Comparison of ENCODE assay signal across 8 mouse cellular contexts in the genomic region with DNA sequence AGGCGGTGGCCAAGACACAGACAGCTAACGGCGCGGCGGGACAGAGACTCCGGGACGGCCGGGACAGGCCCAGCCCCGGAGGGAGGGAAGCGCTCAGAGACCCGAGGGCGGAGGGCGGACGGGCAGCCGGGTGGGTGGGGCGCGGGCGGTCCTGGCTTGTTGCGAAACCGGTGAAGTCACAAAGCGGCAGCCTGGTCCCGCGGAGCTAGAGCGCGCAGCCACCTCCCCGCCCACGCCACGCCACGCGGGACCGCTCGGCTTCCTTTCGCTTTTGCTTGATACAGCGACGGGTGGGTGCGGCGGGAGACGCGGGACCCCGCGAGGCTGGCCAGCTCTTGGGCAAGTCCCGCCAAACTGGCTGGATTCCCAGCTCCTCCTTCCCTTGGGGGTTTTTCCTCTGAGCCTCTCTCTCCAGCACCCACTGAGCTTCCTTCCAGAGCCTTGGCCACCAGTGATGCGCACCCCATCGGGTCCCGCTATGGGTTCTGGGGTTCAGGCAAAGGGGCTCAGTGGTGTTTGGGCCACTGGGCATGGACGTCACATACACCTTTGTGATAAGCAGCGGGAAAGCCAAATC. TPM values are rescaled to one million over a fixed set of nuclear protein-coding genes. Genes with fewer than 3 reads are reported as not detected.
DNase-seq lines count a peak whose midpoint lies in the region; ATAC-seq and TF ChIP-seq lines count a peak whose summit lies in the region.

No protein-coding gene starts in this region.

- H3K36me3 ChIP-seq in G1E (replicated peaks): no peaks in the 10 kb centered on the region
- no peaks in the 10 kb centered on the region for H3K36me3 ChIP-seq in megakaryocyte, embryonic 14.5 days (replicated peaks; ENCODE audit: low read length)

- intact Hi-C loops in gastrocnemius, postnatal 14 days (cut with DNase I; ENCODE audit: low total_unique reads): no loop called here
- intact Hi-C loops in left cerebral cortex, postnatal 14 days (cut with DNase I): no loop called here

- ATAC-seq in G1E (ENCODE audit: extremely low read depth, insufficient number of reproducible peaks, low FRiP score, poor library complexity, severe bottlenecking): no peak

- H3K4me3 ChIP-seq in G1E (ENCODE audit: low read depth, low read length): peak overlapping the region; percentile 52; the same call in 1 of the 2 replicates
- peak overlapping the region; percentile 95 for H3K4me3 ChIP-seq in megakaryocyte, embryonic 14.5 days (replicated peaks)

- DNase-seq in G1E (ENCODE audit: low spot score): no peak
- peak; percentile 66 to 69 for DNase-seq in cerebellum, postnatal 10 days
- peak; percentile 82 for DNase-seq in gastrocnemius, postnatal 14 days
- DNase-seq in induced T-regulatory cell, adult 2 months (ENCODE audit: low read depth): peak; percentile 82
- DNase-seq in left cerebral cortex, postnatal 14 days (ENCODE audit: low spot score in 2 of 2): peak; percentile 44 to 66
- DNase-seq in right cerebral cortex, postnatal 10 days (ENCODE audit: low spot score in 2 of 2): peak; percentile 61 to 71
- peak; percentile 80 for DNase-seq in urinary bladder, postnatal 14 days (ENCODE audit: low spot score)

- H3K27me3 ChIP-seq in G1E (ENCODE audit: insufficient read depth, low read length): peaks cover 12% of the 10 kb centered on the region; the same call in 1 of the 2 replicates
- peaks cover 45% of the 10 kb centered on the region for H3K27me3 ChIP-seq in megakaryocyte, embryonic 14.5 days (replicated peaks)

- H3K9me3 ChIP-seq in G1E (replicated peaks): peaks cover 3% of the 10 kb centered on the region; the same call in 1 of the 2 replicates
- peaks cover 19% of the 10 kb centered on the region for H3K9me3 ChIP-seq in megakaryocyte, embryonic 14.5 days

- peaks cover 3% of the 10 kb centered on the region for H3K4me1 ChIP-seq in G1E (ENCODE audit: insufficient read depth, low read depth, low read length)
- peaks cover 18% of the 10 kb centered on the region for H3K4me1 ChIP-seq in megakaryocyte, embryonic 14.5 days

- TF ChIP-seq CTCF in G1E (IDR thresholded peaks at IDR 0.05; ENCODE audit: low read depth, low read length): no peak

RNA-seq across cellular contexts. Expression of a gene that starts 21.8 kb away (rescaled TPM):
- not detected in 2 replicates for total RNA-seq in G1E (2014; fragmentation: Nextera tagmentation)
- 0.11 TPM in 1 of 2 replicates, not detected in the other for total RNA-seq in G1E (2017)
- polyA plus RNA-seq in G1E (2012): not detected in 2 replicates
- 1 to 10 TPM; 1.3 to 1.7 TPM for total RNA-seq in gastrocnemius, postnatal 14 days (2021)
- 1 to 10 TPM in 1 of 2 experiments, under 1 TPM in 1; 0.85 to 1.5 TPM for total RNA-seq in left cerebral cortex, postnatal 14 days (2021)
- 0.72 TPM in 1 of 2 replicates, not detected in the other for polyA plus RNA-seq in megakaryocyte, embryonic 14.5 days (2012; ENCODE audit: insufficient read depth, low replicate concordance)

RNA-seq across cellular contexts. Expression of a gene that starts 21.9 kb away (rescaled TPM):
- total RNA-seq in G1E (2014; fragmentation: Nextera tagmentation): 50.8 and 63.6 TPM in 2 replicates
- 34.3 and 41.0 TPM in 2 replicates for total RNA-seq in G1E (2017)
- 2.4 and 2.7 TPM in 2 replicates for polyA plus RNA-seq in G1E (2012)
- 10 to 100 TPM in 1 of 2 experiments, 1 to 10 TPM in 1; 9.2 to 10.3 TPM for total RNA-seq in gastrocnemius, postnatal 14 days (2021)
- 10 to 100 TPM; 81.4 to 93.4 TPM for total RNA-seq in left cerebral cortex, postnatal 14 days (2021)
- 0.57 TPM in 1 of 2 replicates, not detected in the other for polyA plus RNA-seq in megakaryocyte, embryonic 14.5 days (2012; ENCODE audit: insufficient read depth, low replicate concordance)
